Mouse (Mus musculus): ENCODE data around the gene Gm16513. TPM values are rescaled to one million over a fixed set of nuclear protein-coding genes. Genes with fewer than 3 reads are reported as not detected.
"Not testable (repeated sequence)": the region's sequence is repeated elsewhere in the genome, so short reads cannot be mapped to it uniquely, and the experiment has no call there.

The Gm16513 gene
- not detected in 2 replicates for polyA plus RNA-seq (2012; ENCODE audit: insufficient read depth, insufficient read length, missing spikeins)

GRCm38 (mm10) chr5:95182324-95182723, at the start of gene Gm16513:
Gene Gm16513, plus strand, starts transcription at chr5:95182624.
- H3K4me3 ChIP-seq (ENCODE audit: insufficient read depth, low read depth, low read length); H3K27ac ChIP-seq (replicated peaks; ENCODE audit: low read depth, low read length); H3K4me1 ChIP-seq (ENCODE audit: control insufficient read depth, insufficient read depth, insufficient read length, low read length): not testable (repeated sequence)

Other genes with a start within 250 kb of the Gm16513 start
- gene Gm6367, start 194.0 kb upstream of the Gm16513 start, polyA plus RNA-seq (2012; ENCODE audit: insufficient read depth, insufficient read length, missing spikeins), result not detected in 2 replicates
- not detected in 2 replicates for gene Gm7942, start 75.7 kb upstream of the Gm16513 start, polyA plus RNA-seq (2012; ENCODE audit: insufficient read depth, insufficient read length, missing spikeins)
- not detected in 2 replicates for gene Gm10424, start 90.1 kb downstream of the Gm16513 start, polyA plus RNA-seq (2012; ENCODE audit: insufficient read depth, insufficient read length, missing spikeins)
- not detected in 2 replicates for gene Gm3259, start 123.3 kb downstream of the Gm16513 start, polyA plus RNA-seq (2012; ENCODE audit: insufficient read depth, insufficient read length, missing spikeins)

All from brown adipose tissue, adult 24 weeks (tissue).